Mouse (Mus musculus): Measurements from ENCODE around the gene Defa26. TPM values are rescaled to one million over a fixed set of nuclear protein-coding genes. Genes with fewer than 3 reads are reported as not detected.

The Defa26 gene
- not detected for total RNA-seq (2023)

GRCm38 (mm10) chr8:21617883-21618282 lies at the start of gene Defa26:
Defa26 (plus strand) TSS chr8:21618183.

GRCm38 (mm10) chr8:21582706-21583105 lies 35.3 kb upstream of the Defa26 start, which contains the start of gene Defa28:
Defa28 (plus strand) TSS chr8:21583006.

GRCm38 (mm10) chr8:21594408-21594807 lies 23.6 kb upstream of the Defa26 start, which contains the start of gene Gm7861:
Gm7861 (minus strand) TSS chr8:21594508.

GRCm38 (mm10) chr8:21655480-21655879 lies 37.5 kb downstream of the Defa26 start, which contains the start of gene Defa17:
Defa17 (plus strand) TSS chr8:21655780.

GRCm38 (mm10) chr8:21665497-21665896 lies 47.5 kb downstream of the Defa26 start, which contains the start of gene Defa34:
Defa34 (plus strand) TSS chr8:21665797.

Other genes with a start within 250 kb of the Defa26 start
- not detected for gene Defa2, start 239.7 kb upstream of the Defa26 start, total RNA-seq (2023)
- gene Defa33, start 226.4 kb upstream of the Defa26 start, total RNA-seq (2023) = not detected
- gene Defa36, start 190.8 kb upstream of the Defa26 start, total RNA-seq (2023) = not detected
- not detected for gene Gm7849, start 161.6 kb upstream of the Defa26 start, total RNA-seq (2023)
- gene Defa20, start 108.9 kb upstream of the Defa26 start, total RNA-seq (2023) = not detected
- gene Defa32, start 89.2 kb upstream of the Defa26 start, total RNA-seq (2023) = not detected
- gene Defa37, start 52.8 kb upstream of the Defa26 start, total RNA-seq (2023) = not detected
- not detected for gene Defa28, start 35.2 kb upstream of the Defa26 start, total RNA-seq (2023)
- not detected for gene Gm7861, start 23.7 kb upstream of the Defa26 start, total RNA-seq (2023)
- not detected for gene Defa17, start 37.6 kb downstream of the Defa26 start, total RNA-seq (2023)
- not detected for gene Defa34, start 47.6 kb downstream of the Defa26 start, total RNA-seq (2023)
- gene AY761184, start 85.5 kb downstream of the Defa26 start, total RNA-seq (2023) = not detected
- not detected for gene Defa24, start 116.3 kb downstream of the Defa26 start, total RNA-seq (2023)
- not detected for gene Defb50, start 205.4 kb downstream of the Defa26 start, total RNA-seq (2023)
- gene Defb2, start 221.7 kb downstream of the Defa26 start, total RNA-seq (2023) = not detected
- not detected for gene Defb10, start 240.7 kb downstream of the Defa26 start, total RNA-seq (2023)

All from monocyte, adult 59 days (primary cell).